Mouse (Mus musculus) heart, adult 2 months (tissue): ENCODE measurements around the gene Sppl2b. TPM values are rescaled to one million over a fixed set of nuclear protein-coding genes. Genes with fewer than 3 reads are reported as not detected.

ENCODE experiments used
- DNase-seq, 2 experiments: peaks; one replicate each; pipeline ENCODE4 v3.0.0; 2021
- H3K27ac ChIP-seq: fragments of 200-600 bp; 2 replicates; pipeline ENCODE4 v1.8.1; 2022
- H3K27me3 ChIP-seq: fragments of 200-500 bp; 2 replicates; pipeline ENCODE4 v1.6.1; 2012; ENCODE audit warnings: mild to moderate bottlenecking, low read length, inconsistent platforms, mixed read lengths; ENCODE audit not compliant: control insufficient read depth, insufficient read depth
- H3K36me3 ChIP-seq: fragments of 200-500 bp; 2 replicates; pipeline ENCODE4 v1.6.1; 2012; ENCODE audit warnings: low read length, inconsistent platforms; ENCODE audit not compliant: control insufficient read depth, insufficient read depth
- H3K4me1 ChIP-seq: fragments of 200-500 bp; 2 replicates; pipeline ENCODE4 v1.6.1; 2011; ENCODE audit warnings: low read length; ENCODE audit not compliant: control insufficient read depth, insufficient read depth
- H3K4me3 ChIP-seq: fragments of 200-600 bp; 2 replicates; pipeline ENCODE4 v1.8.1; 2022
- H3K79me2 ChIP-seq: fragments of 200-500 bp; replicated peaks from 2 replicates; pipeline ENCODE4 v1.6.1; 2012; ENCODE audit warnings: mild to moderate bottlenecking, inconsistent platforms, low read length, moderate library complexity, mixed read lengths; ENCODE audit not compliant: control insufficient read depth, insufficient read depth
- H3K9ac ChIP-seq: fragments of 200-500 bp; 2 replicates; pipeline ENCODE4 v1.6.1; 2012; ENCODE audit warnings: low read depth, mild to moderate bottlenecking, control low read depth, inconsistent platforms, low read length, mixed read lengths
- CTCF ChIP-seq: fragments of 200-600 bp; IDR thresholded peaks from 2 replicates; pipeline ENCODE4 v1.8.1; 2022; ENCODE audit warnings: antibody characterized with exemption, mild to moderate bottlenecking, moderate library complexity
- EP300 ChIP-seq: fragments of 200-500 bp; IDR thresholded peaks from 2 replicates; pipeline ENCODE4 v1.6.1; 2011; ENCODE audit warnings: low read depth, low read length, control low read depth; ENCODE audit not compliant: insufficient read depth
- POLR2A ChIP-seq: fragments of 200-500 bp; IDR thresholded peaks from 2 replicates; pipeline ENCODE4 v1.6.1; 2011; ENCODE audit warnings: mild to moderate bottlenecking, low read depth, low read length, control low read depth; ENCODE audit not compliant: insufficient read depth
- WGBS: fragments of 180-500 bp; shearing (Covaris S2); methylation state at CpG from one replicate; pipeline ENCODE4 v1.1.7; 2018; 5-methylcytosine and 5-hydroxymethylcytosine counted together
- intact Hi-C: fragments of 180-260 bp; cut with DNase I; formaldehyde crosslinking; loops from one replicate; pipeline ENCODE4 v1.15.1; 2025
- polyA plus RNA-seq: library from polyadenylated mRNA; depleted of rRNA; stranded (reverse); fragments of >200 nt; gene quantifications from 2 replicates; pipeline ENCODE4 v1.2.3, GENCODE M21; 2012
- total RNA-seq, 2 experiments: library from RNA; stranded (reverse); gene quantifications; 2 replicates each; pipeline ENCODE4 v1.2.3; 2021

Sppl2b gene
- total and polyA plus RNA-seq, 3 experiments = 15.4 to 51.4 (median 16.8) TPM

DNA sequence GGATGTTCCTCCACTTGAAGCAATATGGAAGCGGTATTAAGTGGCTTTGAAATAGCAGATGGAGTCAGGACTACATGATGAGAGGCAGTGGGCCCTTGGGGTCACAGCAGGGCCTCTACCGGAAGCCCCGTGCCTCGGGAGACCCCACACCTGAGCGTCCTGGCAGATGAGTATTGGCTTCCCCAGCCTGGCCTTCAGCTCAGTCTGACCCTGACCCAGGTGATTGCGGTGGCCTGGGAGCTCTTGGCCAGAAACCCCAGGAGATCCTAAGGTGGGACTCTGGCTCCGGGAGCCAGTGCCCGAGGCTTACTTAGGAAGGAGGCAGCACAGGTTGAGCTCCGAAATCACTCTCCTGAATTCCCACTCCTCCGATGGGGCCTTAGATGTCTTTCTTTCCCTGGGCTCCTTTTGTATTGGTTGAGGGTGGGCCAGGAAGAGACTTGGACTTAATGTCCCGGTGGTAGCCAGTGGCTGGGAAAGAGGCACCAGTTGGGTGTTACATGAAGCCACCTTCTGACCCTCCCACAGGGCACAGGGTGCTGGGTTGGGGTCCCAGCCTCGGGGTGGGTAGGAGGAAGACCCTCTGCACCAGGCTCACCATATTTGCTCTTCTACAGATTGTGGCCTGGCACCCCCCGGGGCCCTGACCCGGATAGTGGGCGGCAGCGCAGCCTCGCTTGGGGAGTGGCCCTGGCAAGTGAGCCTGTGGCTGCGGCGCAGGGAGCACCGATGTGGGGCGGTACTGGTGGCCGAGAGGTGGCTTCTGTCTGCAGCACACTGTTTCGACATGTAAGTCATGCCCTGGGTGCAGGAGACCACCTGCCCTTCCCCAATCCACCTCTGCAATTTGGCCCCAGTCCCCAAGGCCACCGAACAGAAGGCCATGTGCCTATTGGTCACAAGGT is 41.8 kb downstream of the Sppl2b start:
- TF ChIP-seq CTCF (no peak), EP300 (no peak), POLR2A (no peak)
- Histone ChIP-seq H3K79me2 (no peaks in the 10 kb centered on the region), H3K27me3 (no peaks in the 10 kb centered on the region), H3K9ac (no peak overlapping the region), H3K4me3 (no peak overlapping the region), H3K27ac (no peak overlapping the region), H3K4me1 (peaks cover 9% of the 10 kb centered on the region), H3K36me3 (no peaks in the 10 kb centered on the region)
- WGBS = 67% methylated on average over 24 of the region's 24 CpGs
- no peak for DNase-seq
- intact Hi-C loops = no loop called here

GRCm38 (mm10) chr10:80897861-80898510 is 42.9 kb downstream of the Sppl2b start:
- Histone ChIP-seq H3K4me3 (no peak overlapping the region), H3K9ac (no peak overlapping the region)
- intact Hi-C loops = no loop called here

GRCm38 (mm10) chr10:80899074-80899473 is 44.0 kb downstream of the Sppl2b start:
- Histone ChIP-seq H3K36me3 (no peaks in the 10 kb centered on the region), H3K79me2 (no peaks in the 10 kb centered on the region), H3K27me3 (no peaks in the 10 kb centered on the region), H3K4me3 (no peak overlapping the region), H3K27ac (no peak overlapping the region), H3K9ac (no peak overlapping the region), H3K4me1 (peaks cover 9% of the 10 kb centered on the region)
- 88% methylated on average over 8 of the region's 8 CpGs for WGBS
- no peak for TF ChIP-seq CTCF
- no peak for TF ChIP-seq POLR2A
- TF ChIP-seq EP300 = no peak
- intact Hi-C loops = no loop called here
- DNase-seq = no peak

More at GRCm38 (mm10) chr10:80897861-80898510, 42.9 kb downstream of the Sppl2b start:
- H3K36me3 ChIP-seq = no peaks in the 10 kb centered on the region
- WGBS = 41% methylated on average over 41 of the region's 41 CpGs
- H3K27me3 ChIP-seq = no peaks in the 10 kb centered on the region
- H3K79me2 ChIP-seq = no peaks in the 10 kb centered on the region
- H3K27ac ChIP-seq = no peak overlapping the region
- DNase-seq = no peak
- H3K4me1 ChIP-seq = peaks cover 9% of the 10 kb centered on the region
- TF ChIP-seq CTCF (no peak), POLR2A (0 out of 2 replicates have a peak, but pooled peaks have one; percentile 16)

GRCm38 (mm10) chr10:80899591-80900317 is 44.7 kb downstream of the Sppl2b start:
- Histone ChIP-seq H3K27me3 (no peaks in the 10 kb centered on the region), H3K27ac (peak overlapping the region; percentile 91), H3K36me3 (no peaks in the 10 kb centered on the region), H3K4me3 (peak overlapping the region; percentile 87), H3K4me1 (peaks cover 9% of the 10 kb centered on the region), H3K9ac (peak overlapping the region; percentile 75), H3K79me2 (no peaks in the 10 kb centered on the region)
- no peak for TF ChIP-seq EP300
- no peak for TF ChIP-seq POLR2A
- TF ChIP-seq CTCF = no peak
- no peak for DNase-seq
- WGBS = 15% methylated on average over 25 of the region's 25 CpGs
- intact Hi-C loops = loop anchor here (10.0 kb wide), 1 partner anchor 595 kb away; the partner anchor contains the start of gene Ncln

DNA sequence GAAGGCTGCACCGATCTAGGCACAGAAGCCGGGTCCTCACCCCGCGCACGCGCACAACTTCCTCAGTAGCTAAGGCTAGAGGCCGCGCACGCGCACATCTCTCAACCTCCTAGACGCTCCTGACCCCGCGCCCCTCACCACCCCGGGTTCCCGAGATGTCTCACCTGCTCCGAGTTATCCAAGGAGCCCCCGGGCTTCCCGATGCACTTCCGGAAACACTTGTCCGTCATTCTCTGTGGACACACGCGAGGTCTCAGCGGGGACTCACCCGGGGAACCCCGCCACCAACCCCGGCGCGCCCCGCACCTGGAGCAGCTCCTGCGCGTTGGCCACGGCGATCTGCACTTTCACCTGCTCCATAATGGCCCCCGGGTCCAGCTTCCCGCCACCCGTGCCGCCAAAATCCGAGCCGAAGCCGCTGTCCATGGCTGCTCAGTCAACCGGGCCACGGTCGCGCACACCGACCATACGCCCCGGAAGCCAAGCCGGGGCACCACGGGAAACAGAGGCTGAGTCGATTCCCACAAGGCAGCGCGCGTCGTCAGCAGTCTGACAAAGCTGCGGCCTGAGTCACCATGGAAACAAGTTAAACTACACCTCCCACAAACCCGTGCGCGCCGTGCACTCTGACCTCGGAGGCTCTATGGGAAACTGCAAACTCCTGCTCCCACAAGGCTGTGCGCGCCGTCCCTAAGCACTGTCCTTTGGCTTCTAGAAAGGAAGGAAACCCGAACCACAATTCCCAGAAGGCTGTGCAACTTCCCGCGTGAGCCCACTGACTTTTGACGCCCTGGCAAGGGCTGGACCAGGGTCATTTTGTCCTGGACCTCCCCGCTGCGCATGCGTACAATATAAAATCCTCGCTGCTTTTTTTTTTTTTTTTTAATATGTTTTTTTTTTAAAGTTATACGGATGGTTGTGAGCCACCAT is 45.5 kb downstream of the Sppl2b start, which contains the start of gene Timm13:
Gene Timm13, minus strand, starts transcription at position 652 of the 930 bp plus-strand sequence.
- Histone ChIP-seq H3K9ac (peak within 1 kb of the TSS; percentile 75), H3K27me3 (no peaks in the 10 kb centered on the region), H3K4me1 (peaks cover 9% of the 10 kb centered on the region), H3K4me3 (peak within 1 kb of the TSS; percentile 87), H3K79me2 (no peaks in the 10 kb centered on the region), H3K36me3 (no peaks in the 10 kb centered on the region), H3K27ac (peak within 1 kb of the TSS; percentile 91)
- TF ChIP-seq POLR2A (peak; percentile 66), EP300 (peak; percentile 82), CTCF (no peak)
- intact Hi-C loops = loop anchor here (10.0 kb wide), 1 partner anchor 594 kb away; the partner anchor contains the start of gene Ncln
- WGBS = under 1% methylated on average over 72 of the region's 72 CpGs
- peak; percentile 96 to 99 for DNase-seq
